Mouse (Mus musculus): ENCODE results near the gene Tmem131. TPM values are rescaled to one million over a fixed set of nuclear protein-coding genes. Genes with fewer than 3 reads are reported as not detected.

Tmem131 gene
- total and polyA plus RNA-seq, 3 experiments, result 9.7 to 39.9 (median 11.5) TPM

DNA sequence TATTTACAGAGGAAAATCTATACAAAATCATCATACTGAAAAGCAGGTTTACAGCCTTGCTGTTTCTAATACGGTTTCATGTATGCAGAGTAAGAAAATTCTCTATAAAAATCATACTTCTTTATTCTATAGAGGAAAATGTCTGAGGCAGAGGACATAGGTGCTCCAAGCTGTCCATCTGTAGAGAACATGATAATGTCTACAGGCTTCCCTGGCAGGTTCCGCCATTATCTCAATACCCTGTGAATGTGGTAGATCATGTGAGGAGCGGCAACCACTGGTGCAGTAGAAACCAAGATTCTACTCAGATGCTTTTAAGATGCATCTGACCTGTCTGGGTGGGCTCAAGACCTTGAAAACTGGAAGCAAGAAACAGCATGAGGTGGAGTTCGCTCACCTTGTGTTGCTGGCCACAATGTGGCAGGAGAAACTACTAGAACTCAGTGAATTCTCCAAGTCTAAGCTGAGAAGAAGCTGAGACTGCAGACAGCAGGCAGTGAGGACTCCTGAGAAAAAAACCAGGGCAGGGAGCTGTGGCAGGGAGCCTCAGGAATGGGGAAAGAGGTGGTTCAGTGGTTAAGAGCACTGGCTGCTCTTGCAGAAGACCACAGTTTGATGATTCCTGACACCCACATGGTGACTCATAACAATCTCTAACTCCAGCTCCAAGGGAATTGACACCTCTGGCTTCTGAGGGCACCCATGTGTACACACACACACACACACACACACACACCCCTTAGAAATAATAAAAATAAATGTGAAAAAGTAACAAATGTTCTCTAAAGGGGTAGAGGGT lies 20.6 kb downstream of the Tmem131 start:
- Histone ChIP-seq H3K4me3 (replicated peaks in 1 of 3; ENCODE audit: low read depth in 2 of 3, low read length in 2 of 3, poor library complexity in 1 of 3) (no peak overlapping the region), H3K9ac (ENCODE audit: insufficient read depth, low read depth) (no peak overlapping the region), H3K4me1 (ENCODE audit: control insufficient read depth in 1 of 2, insufficient read depth in 2 of 2) (peaks cover 0 to 89% of the 10 kb centered on the region in 2 experiments; a peak in 2 of 4 replicates), H3K4me2 (ENCODE audit: insufficient read depth, low read depth, poor library complexity, severe bottlenecking) (no peak overlapping the region), H3K79me2 (replicated peaks; ENCODE audit: control insufficient read depth, extremely low read depth, insufficient read depth, poor library complexity, severe bottlenecking) (peaks cover 20% of the 10 kb centered on the region), H3K27ac (ENCODE audit: insufficient read depth, low read depth) (no peak overlapping the region), H3K9me3 (replicated peaks; ENCODE audit: low read length) (no peaks in the 10 kb centered on the region), H3K27me3 (replicated peaks) (no peaks in the 10 kb centered on the region), H3K36me3 (replicated peaks in 1 of 2; ENCODE audit: control insufficient read depth in 1 of 2, insufficient read depth in 1 of 2, low read length in 1 of 2) (peaks cover 0 to 21% of the 10 kb centered on the region in 2 experiments)
- dilution Hi-C loops (cut with MboI; ENCODE audit: extremely low pct_ligation_motif_present, extremely low pct_unique_long_range_greater_than_20kb, low sequenced_read_pairs), result no loop called here
- DNase-seq (ENCODE audit: extremely low read depth), result no peak
- in situ Hi-C loops (cut with MboI; ENCODE audit: low pct_ligation_motif_present, low pct_unique_long_range_greater_than_20kb, low sequenced_read_pairs), result loop anchor here (25.0 kb wide), 1 partner anchor 314 kb away; no protein-coding TSS in a partner anchor
- no peak for TF ChIP-seq ELF1 (IDR thresholded peaks at IDR 0.05; ENCODE audit: low read depth, low read length)
- TF ChIP-seq SIN3A (IDR thresholded peaks at IDR 0.05; ENCODE audit: low read length), result no peak
- no peak for TF ChIP-seq MAZ (IDR thresholded peaks at IDR 0.05; ENCODE audit: low read depth, low read length)
- TF ChIP-seq CTCF (conservative IDR thresholded peaks at IDR 0.05 in 1 of 2, IDR thresholded peaks at IDR 0.05 in 1 of 2; ENCODE audit: low read depth in 2 of 2, low read length in 2 of 2), result no peak
- no peak for TF ChIP-seq CHD2 (IDR thresholded peaks at IDR 0.05; ENCODE audit: low read length)
- TF ChIP-seq MEF2A (IDR thresholded peaks at IDR 0.05; ENCODE audit: borderline replicate concordance, low read depth, low read length), result no peak
- no peak for TF ChIP-seq EP300 (IDR thresholded peaks at IDR 0.05; ENCODE audit: low read length)
- TF ChIP-seq MAX (IDR thresholded peaks at IDR 0.05; ENCODE audit: low read length), result no peak
- TF ChIP-seq RCOR1 (conservative IDR thresholded peaks at IDR 0.05; ENCODE audit: low read depth, low read length), result no peak
- TF ChIP-seq MYC (IDR thresholded peaks at IDR 0.05; ENCODE audit: low read depth, low read length), result no peak
- no peak for TF ChIP-seq ETS1 (conservative IDR thresholded peaks at IDR 0.05; ENCODE audit: low read depth, low read length)
- TF ChIP-seq BHLHE40 (IDR thresholded peaks at IDR 0.05; ENCODE audit: low read depth, low read length), result no peak
- no peak for TF ChIP-seq MXI1 (IDR thresholded peaks at IDR 0.05; ENCODE audit: low read depth, low read length)
- no peak for TF ChIP-seq MAFK (IDR thresholded peaks at IDR 0.05; ENCODE audit: insufficient replicate concordance, low read length)
- TF ChIP-seq HCFC1 (IDR thresholded peaks at IDR 0.05; ENCODE audit: low read depth, low read length), result no peak

DNA sequence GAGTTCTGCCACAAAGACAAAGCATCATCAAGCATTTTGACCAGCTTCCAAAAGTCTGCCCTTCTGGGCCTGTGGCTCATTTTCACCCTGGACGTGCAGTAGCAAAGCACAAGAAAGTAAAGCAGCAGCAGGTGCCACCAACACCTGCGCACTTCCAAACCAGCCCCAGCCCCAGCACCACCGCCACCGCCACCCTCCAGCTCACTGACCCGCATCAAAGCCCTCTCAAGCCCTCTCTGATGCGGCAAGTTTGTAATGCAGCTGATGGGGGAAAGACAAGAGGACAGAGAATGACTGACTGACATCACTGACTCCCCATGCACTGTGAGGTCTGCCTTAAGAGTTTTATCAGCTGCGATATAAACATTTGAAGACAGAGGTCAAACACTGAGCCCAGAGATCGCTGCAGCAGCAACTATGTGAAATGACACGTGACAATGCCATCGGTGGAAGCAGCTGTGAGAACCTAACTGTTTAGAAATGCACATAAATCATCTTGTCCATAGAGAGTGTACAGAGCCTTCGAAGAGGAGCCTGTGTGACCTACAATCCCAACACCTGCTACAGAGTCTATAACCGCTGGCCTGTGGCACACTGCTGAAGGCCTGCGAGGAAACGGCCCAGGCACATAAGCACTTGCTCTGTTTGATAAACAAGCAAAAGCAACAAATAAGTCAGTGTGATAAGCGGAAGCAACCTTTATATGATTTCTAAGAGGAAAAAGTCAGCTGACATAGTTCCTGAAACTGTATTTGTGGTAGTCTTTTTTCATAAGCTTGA lies 21.7 kb downstream of the Tmem131 start:
- dilution Hi-C loops (cut with MboI; ENCODE audit: extremely low pct_ligation_motif_present, extremely low pct_unique_long_range_greater_than_20kb, low sequenced_read_pairs), result no loop called here
- Histone ChIP-seq H3K4me1 (ENCODE audit: control insufficient read depth in 1 of 2, insufficient read depth in 2 of 2) (peaks cover 0 to 93% of the 10 kb centered on the region in 2 experiments; a peak in 2 of 4 replicates), H3K4me2 (ENCODE audit: insufficient read depth, low read depth, poor library complexity, severe bottlenecking) (no peak overlapping the region), H3K27me3 (replicated peaks) (no peaks in the 10 kb centered on the region), H3K9ac (ENCODE audit: insufficient read depth, low read depth) (no peak overlapping the region), H3K27ac (ENCODE audit: insufficient read depth, low read depth) (no peak overlapping the region), H3K36me3 (replicated peaks in 1 of 2; ENCODE audit: control insufficient read depth in 1 of 2, insufficient read depth in 1 of 2, low read length in 1 of 2) (peaks cover 0 to 26% of the 10 kb centered on the region in 2 experiments), H3K4me3 (replicated peaks in 1 of 3; ENCODE audit: low read depth in 2 of 3, low read length in 2 of 3, poor library complexity in 1 of 3) (no peak overlapping the region), H3K79me2 (replicated peaks; ENCODE audit: control insufficient read depth, extremely low read depth, insufficient read depth, poor library complexity, severe bottlenecking) (peaks cover 22% of the 10 kb centered on the region), H3K9me3 (replicated peaks; ENCODE audit: low read length) (no peaks in the 10 kb centered on the region)
- in situ Hi-C loops (cut with MboI; ENCODE audit: low pct_ligation_motif_present, low pct_unique_long_range_greater_than_20kb, low sequenced_read_pairs), result loop anchor here (25.0 kb wide), 1 partner anchor 315 kb away; no protein-coding TSS in a partner anchor
- DNase-seq (ENCODE audit: extremely low read depth), result no peak
- TF ChIP-seq MAZ (IDR thresholded peaks at IDR 0.05; ENCODE audit: low read depth, low read length) (no peak), USF1 (IDR thresholded peaks at IDR 0.05; ENCODE audit: low read depth, low read length) (no peak), SMC3 (IDR thresholded peaks at IDR 0.05; ENCODE audit: low read depth, low read length) (no peak), SIN3A (IDR thresholded peaks at IDR 0.05; ENCODE audit: low read length) (no peak), CTCF (conservative IDR thresholded peaks at IDR 0.05 in 1 of 2, IDR thresholded peaks at IDR 0.05 in 1 of 2; ENCODE audit: low read depth in 2 of 2, low read length in 2 of 2) (no peak), MAFK (IDR thresholded peaks at IDR 0.05; ENCODE audit: insufficient replicate concordance, low read length) (no peak), IRF4 (IDR thresholded peaks at IDR 0.05; ENCODE audit: low read depth, low read length) (no peak), E2F4 (IDR thresholded peaks at IDR 0.05; ENCODE audit: insufficient replicate concordance, low read depth, low read length) (no peak), NELFE (IDR thresholded peaks at IDR 0.05; ENCODE audit: low read depth, low read length) (no peak), ELF1 (IDR thresholded peaks at IDR 0.05; ENCODE audit: low read depth, low read length) (no peak), MAX (IDR thresholded peaks at IDR 0.05; ENCODE audit: low read length) (no peak), GABPA (IDR thresholded peaks at IDR 0.05; ENCODE audit: insufficient replicate concordance, low read depth, low read length) (no peak), CHD1 (IDR thresholded peaks at IDR 0.05; ENCODE audit: low read depth, low read length) (no peak), NRF1 (IDR thresholded peaks at IDR 0.05; ENCODE audit: low read depth, low read length) (no peak), JUND (conservative IDR thresholded peaks at IDR 0.05; ENCODE audit: low read depth, low read length) (no peak), RAD21 (IDR thresholded peaks at IDR 0.05; ENCODE audit: low read depth, low read length) (no peak), MYC (IDR thresholded peaks at IDR 0.05; ENCODE audit: low read depth, low read length) (no peak), RCOR1 (conservative IDR thresholded peaks at IDR 0.05; ENCODE audit: low read depth, low read length) (no peak), ZKSCAN1 (IDR thresholded peaks at IDR 0.05; ENCODE audit: borderline replicate concordance, low read depth, low read length) (no peak)

Measured in CH12.LX (cell line).